Mouse (Mus musculus) embryonic stem cell, embryonic (primary cell): ENCODE data around the gene Gm10282.

Source experiments
- CTCF ChIA-PET, 4 experiments: fragments of 300-600 bp in 2 of 4; fragments of 350-600 bp in 2 of 4; sonication (Branson Sonifier 250); formaldehyde crosslinking; loops; one replicate each; lab custom pipeline; 2022; ENCODE audit warnings: inconsistent platforms in 2 of 4; lab: Charles Lee
- POLR2A ChIA-PET, 4 experiments: fragments of 300-600 bp in 2 of 4; fragments of 350-600 bp in 2 of 4; sonication (Branson Sonifier 250); formaldehyde crosslinking; loops; one replicate each; lab custom pipeline; 2022; ENCODE audit warnings: antibody characterized with exemption in 4 of 4, inconsistent platforms in 1 of 4; lab: Charles Lee

The Gm10282 gene

DNA sequence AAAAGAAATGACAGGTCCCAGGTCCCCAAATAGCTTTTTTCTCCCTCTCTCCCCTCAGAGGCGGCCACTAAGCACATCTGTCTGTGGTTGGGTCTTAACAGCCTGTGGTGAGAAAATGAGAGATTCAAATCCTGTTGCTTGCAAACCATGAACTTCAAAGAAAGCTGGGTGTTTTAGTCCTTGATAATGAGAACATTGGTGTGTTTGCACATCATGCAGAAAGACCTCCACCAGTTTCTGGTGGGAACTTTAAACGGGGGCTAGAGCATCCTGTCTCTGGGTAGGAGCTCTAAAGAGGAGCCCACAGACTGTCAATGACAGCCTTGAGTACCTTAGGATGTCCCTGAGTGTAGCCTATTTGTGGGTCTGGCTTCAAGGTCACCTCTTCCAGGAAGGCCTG is 14.0 kb downstream of the Gm10282 start:
- POLR2A ChIA-PET: interaction anchor here in 3 of 4 experiments (0.6 to 14.3 kb wide), 28 partner anchors 10 to 75 kb away, joined by 3 to 277 read pairs (median 6); partner anchors contain the start of genes Klf2 (in 3 of the 3) and Gm10282 (in 1 of the 3)
- CTCF ChIA-PET: interaction anchor here (0.5 to 4.4 kb wide), 4 partner anchors 18 to 91 kb away, joined by 3 to 25 read pairs (median 11); no protein-coding TSS in a partner anchor

DNA sequence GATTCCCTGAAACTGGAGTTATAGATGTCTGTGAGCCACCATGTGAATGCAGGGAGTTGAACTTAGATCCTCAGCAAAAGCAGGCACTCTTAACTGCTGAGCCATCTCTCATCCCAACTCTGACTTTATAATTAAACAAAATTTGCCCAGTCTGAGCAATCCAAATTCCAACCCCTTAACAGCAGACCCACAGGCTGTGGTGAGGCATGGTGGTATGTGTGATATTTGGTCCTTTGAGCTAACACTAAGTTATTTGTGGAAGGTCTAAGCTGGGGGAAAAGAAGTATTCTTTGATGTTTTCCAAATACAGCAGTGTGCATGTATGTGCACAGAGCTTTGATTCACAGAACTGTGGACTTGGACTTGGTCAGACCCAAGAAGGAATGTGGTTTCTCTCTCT is 16.0 kb downstream of the Gm10282 start:
- POLR2A ChIA-PET: interaction anchor here (0.6 to 14.3 kb wide), 14 partner anchors 11 to 400 kb away, joined by 3 to 277 read pairs (median 5); partner anchors contain the start of gene Klf2 (in 1 of the 4)
- CTCF ChIA-PET: interaction anchor here (0.7 to 4.4 kb wide), 7 partner anchors 11 to 713 kb away, joined by 3 to 25 read pairs (median 5); no protein-coding TSS in a partner anchor

DNA sequence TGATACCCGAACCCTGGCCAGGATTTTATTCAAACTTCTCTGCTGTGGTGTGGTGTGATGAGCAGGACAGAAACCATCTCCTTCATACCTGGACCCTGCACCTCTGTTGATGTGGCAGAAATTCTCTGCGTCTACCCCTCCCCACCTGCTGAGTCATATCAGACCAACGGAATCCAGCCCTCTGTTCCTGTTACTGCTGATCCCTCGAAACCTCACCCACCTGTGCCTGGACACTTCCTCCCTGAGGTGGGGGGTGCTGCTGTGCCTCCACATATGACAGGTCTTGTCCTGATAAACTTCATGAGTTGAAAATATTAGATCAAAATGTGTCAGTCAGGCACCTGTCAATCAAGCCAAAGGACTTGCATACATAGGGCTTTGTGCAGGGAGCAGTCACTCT is 19.8 kb downstream of the Gm10282 start:
- CTCF ChIA-PET: interaction anchor here in 2 of 4 experiments (1.0 to 2.4 kb wide), 2 partner anchors 12 to 13 kb away, joined by 4 to 6 read pairs; no protein-coding TSS in a partner anchor
- POLR2A ChIA-PET: interaction anchor here in 2 of 4 experiments (0.5 to 14.3 kb wide), 7 partner anchors 13 to 536 kb away, joined by 3 to 277 read pairs (median 5); partner anchors contain the start of gene Klf2 (in 2 of the 2)

DNA sequence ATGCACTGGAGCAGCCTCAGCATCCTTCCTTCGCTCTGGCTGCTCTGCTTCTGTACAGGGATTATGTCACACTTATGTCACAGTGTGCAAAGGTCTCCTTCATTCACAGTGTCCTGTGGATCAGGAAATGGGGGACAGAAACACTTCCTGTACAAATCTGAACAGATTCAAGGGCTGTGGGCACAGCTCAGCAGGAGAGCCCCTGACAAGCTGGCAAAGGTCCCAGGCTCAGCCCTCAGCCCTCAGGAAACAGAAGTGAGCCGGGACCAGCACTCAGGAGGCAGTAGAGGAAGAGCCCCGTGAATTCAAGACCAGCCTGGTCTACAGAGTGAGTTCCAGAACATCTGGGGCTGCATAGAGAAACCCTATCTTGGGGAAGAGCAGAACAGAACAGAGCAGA is 23.4 kb downstream of the Gm10282 start:
- ChIA-PET POLR2A (interaction anchor here in 2 of 4 experiments (0.6 to 4.3 kb wide), 5 partner anchors 9 to 268 kb away, joined by 3 to 23 read pairs (median 6); no protein-coding TSS in a partner anchor), CTCF (interaction anchor here in 1 of 4 experiments (0.9 kb wide), 1 partner anchor 9 kb away, joined by 5 read pairs; no protein-coding TSS in a partner anchor)

DNA sequence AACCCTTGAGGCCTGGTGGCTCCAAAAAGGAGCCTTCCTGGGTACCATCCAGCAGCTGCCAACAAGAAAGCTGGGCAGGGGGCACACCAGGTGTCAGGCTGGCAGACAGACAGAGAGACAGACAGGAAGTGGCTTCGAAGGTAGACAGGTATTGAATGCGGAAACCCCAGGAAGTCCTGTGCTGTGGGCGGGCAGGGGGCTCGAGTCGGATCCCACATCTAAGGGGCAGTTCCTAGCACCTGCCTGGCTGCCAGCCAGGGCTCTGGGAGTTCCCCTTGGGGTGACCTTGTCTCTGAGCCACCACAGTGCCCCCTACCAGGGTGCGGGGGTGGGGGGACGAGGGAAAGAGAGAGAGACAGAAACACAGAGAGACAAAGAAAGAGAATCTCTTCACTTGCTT is 25.9 kb downstream of the Gm10282 start:
- ChIA-PET CTCF (interaction anchor here in 2 of 4 experiments (0.6 to 1.9 kb wide), 4 partner anchors 16 to 428 kb away, joined by 3 to 10 read pairs (median 4); no protein-coding TSS in a partner anchor), POLR2A (interaction anchor here in 3 of 4 experiments (0.6 to 4.5 kb wide), 21 partner anchors 8 to 178 kb away, joined by 3 to 28 read pairs (median 8); partner anchors contain the start of gene Klf2 (in 2 of the 3))

- POLR2A ChIA-PET: interaction anchor here (0.6 to 4.5 kb wide), 26 partner anchors 7 to 403 kb away, joined by 3 to 28 read pairs (median 4); partner anchors contain the start of gene Klf2 (in 3 of the 4)
- CTCF ChIA-PET: interaction anchor here in 1 of 4 experiments (0.6 kb wide), 1 partner anchor 622 kb away, joined by 6 read pairs; no protein-coding TSS in a partner anchor
Observed at GRCm38 (mm10) chr8:72277244-72277643, 27.8 kb downstream of the Gm10282 start.

- CTCF ChIA-PET: interaction anchor here in 2 of 4 experiments (0.9 to 4.6 kb wide), 7 partner anchors 12 to 93 kb away, joined by 3 to 25 read pairs (median 7); no protein-coding TSS in a partner anchor
- POLR2A ChIA-PET: interaction anchor here (0.7 to 11.4 kb wide), 21 partner anchors 11 to 305 kb away, joined by 3 to 555 read pairs (median 31); partner anchors contain the start of genes Klf2 (in 3 of the 4) and Ap1m1 (in 1 of the 4)
Observed at GRCm38 (mm10) chr8:72273807-72274206, 31.3 kb downstream of the Gm10282 start.

- CTCF ChIA-PET: interaction anchor here (0.6 to 4.6 kb wide), 46 partner anchors 10 to 116 kb away, joined by 3 to 25 read pairs (median 4); partner anchors contain the start of genes Ap1m1 (in 2 of the 4), Klf2 (in 2 of the 4) and Fam32a (in 1 of the 4)
- POLR2A ChIA-PET: interaction anchor here (0.5 to 11.4 kb wide), 54 partner anchors 7 to 638 kb away, joined by 3 to 555 read pairs (median 7); partner anchors contain the start of genes Klf2 (in 3 of the 4) and Ap1m1 (in 2 of the 4)
Observed at GRCm38 (mm10) chr8:72273111-72273770, 31.8 kb downstream of the Gm10282 start.

DNA sequence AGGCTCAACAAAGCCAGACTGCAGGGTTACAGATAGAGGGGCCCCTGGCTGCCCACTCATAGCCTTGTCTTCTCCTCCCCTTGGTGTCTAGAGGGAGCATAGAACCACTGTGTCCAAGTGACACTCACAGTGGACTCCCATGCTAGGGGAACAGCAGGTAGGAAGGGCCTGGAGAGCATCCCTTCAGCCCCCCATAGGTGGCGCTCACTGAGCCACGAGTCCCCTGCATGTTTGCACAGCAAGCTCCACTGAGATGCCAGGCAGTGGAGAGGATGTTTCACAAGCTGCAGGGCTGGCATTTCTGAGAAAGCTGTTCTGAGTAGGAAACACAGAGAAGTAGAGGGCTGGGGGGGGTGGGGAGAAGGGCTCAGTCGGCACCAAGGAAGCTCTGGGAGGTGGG is 32.7 kb downstream of the Gm10282 start:
- CTCF ChIA-PET: interaction anchor here (0.5 to 4.6 kb wide), 67 partner anchors 9 to 277 kb away, joined by 3 to 25 read pairs (median 4); partner anchors contain the start of genes Ap1m1 (in 2 of the 4), Klf2 (in 2 of the 4), Fam32a (in 1 of the 4) and Gm10282 (in 1 of the 4)
- POLR2A ChIA-PET: interaction anchor here (0.6 to 11.4 kb wide), 74 partner anchors 7 to 602 kb away, joined by 3 to 555 read pairs (median 6); partner anchors contain the start of genes Klf2 (in 3 of the 4) and Ap1m1 (in 1 of the 4)

- CTCF ChIA-PET: interaction anchor here (0.6 to 4.6 kb wide), 38 partner anchors 10 to 117 kb away, joined by 3 to 25 read pairs (median 4); partner anchors contain the start of genes Ap1m1 (in 1 of the 4), Fam32a (in 1 of the 4), Hsh2d (in 1 of the 4) and Klf2 (in 1 of the 4)
Observed at GRCm38 (mm10) chr8:72271691-72272090, 33.4 kb downstream of the Gm10282 start.

DNA sequence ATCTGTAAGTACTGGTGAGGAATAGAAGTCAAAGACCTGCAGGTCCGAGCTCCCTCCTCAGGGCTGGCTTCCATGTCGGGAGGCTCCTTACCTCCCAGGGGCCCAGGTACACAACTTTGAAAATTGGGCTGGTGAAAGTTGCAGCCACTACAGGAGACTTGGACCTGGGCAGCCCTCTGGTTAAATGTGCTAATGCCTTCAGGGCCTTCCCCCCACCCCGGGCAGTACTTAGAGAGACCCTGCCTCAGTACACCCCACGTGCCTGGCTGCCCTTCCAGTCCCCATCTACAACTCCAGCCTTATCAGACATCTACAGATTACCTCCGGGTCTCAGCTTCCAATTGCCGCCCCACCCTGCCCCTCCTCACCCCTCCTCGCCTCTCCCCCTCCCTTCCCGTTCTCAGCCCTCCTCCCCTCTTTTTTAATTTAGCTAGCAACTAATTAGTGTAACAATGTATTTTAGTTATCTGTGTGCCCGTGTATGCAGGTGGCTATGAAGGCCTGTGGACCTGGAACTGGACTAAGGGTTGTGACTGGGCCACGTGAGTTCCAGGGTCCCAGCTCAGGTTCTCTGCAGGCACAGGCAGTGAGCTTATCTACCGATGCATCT is 33.9 kb downstream of the Gm10282 start:
- ChIA-PET POLR2A (interaction anchor here (0.5 to 11.4 kb wide), 90 partner anchors 7 to 1061 kb away, joined by 3 to 555 read pairs (median 5); partner anchors contain the start of genes Klf2 (in 4 of the 4), Ap1m1 (in 3 of the 4), Smim7 (in 1 of the 4) and Tpm4 (in 1 of the 4)), CTCF (interaction anchor here (0.5 to 4.6 kb wide), 35 partner anchors 10 to 194 kb away, joined by 3 to 25 read pairs (median 4); partner anchors contain the start of genes Ap1m1 (in 1 of the 4), Hsh2d (in 1 of the 4) and Klf2 (in 1 of the 4))

More at GRCm38 (mm10) chr8:72271691-72272090, 33.4 kb downstream of the Gm10282 start:
- POLR2A ChIA-PET: interaction anchor here (0.5 to 11.4 kb wide), 87 partner anchors 8 to 1061 kb away, joined by 3 to 555 read pairs (median 5); partner anchors contain the start of genes Klf2 (in 4 of the 4), Ap1m1 (in 3 of the 4), Smim7 (in 1 of the 4) and Tpm4 (in 1 of the 4)

GRCm38 (mm10) chr8:72270606-72271005 is 34.5 kb downstream of the Gm10282 start:
- CTCF ChIA-PET: interaction anchor here (0.6 to 4.6 kb wide), 14 partner anchors 9 to 95 kb away, joined by 3 to 25 read pairs (median 4); partner anchors contain the start of genes Ap1m1 (in 1 of the 4) and Hsh2d (in 1 of the 4)

DNA sequence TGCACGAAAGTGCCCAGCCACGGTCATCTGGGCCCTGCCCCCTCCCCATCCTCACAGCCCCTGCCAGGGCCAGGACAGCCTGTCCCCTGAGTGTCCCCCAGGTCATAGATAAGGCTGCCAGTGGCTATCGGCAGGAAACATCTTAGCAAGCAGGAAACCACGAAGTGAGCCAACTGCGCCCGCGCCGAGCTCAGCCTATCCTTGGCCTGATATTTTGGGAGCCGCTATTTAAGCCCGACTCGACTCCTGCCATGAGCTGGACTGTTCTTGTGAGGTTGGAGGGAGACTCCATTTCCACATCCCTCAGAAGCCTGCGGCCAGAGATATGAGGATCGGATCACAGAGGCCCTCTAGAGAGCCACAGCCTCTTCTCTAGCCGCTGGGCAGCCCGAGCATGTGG is 36.7 kb downstream of the Gm10282 start:
- CTCF ChIA-PET: interaction anchor here in 3 of 4 experiments (0.6 to 1.6 kb wide), 9 partner anchors 11 to 272 kb away, joined by 3 to 5 read pairs (median 3); partner anchors contain the start of genes Ap1m1 (in 1 of the 3), Fam32a (in 1 of the 3) and Klf2 (in 1 of the 3)
- POLR2A ChIA-PET: interaction anchor here in 3 of 4 experiments (0.6 to 11.4 kb wide), 51 partner anchors 10 to 316 kb away, joined by 3 to 555 read pairs (median 5); partner anchors contain the start of genes Klf2 (in 3 of the 3), 1700030K09Rik (in 1 of the 3), Ap1m1 (in 1 of the 3) and Calr3 (in 1 of the 3)

More at GRCm38 (mm10) chr8:72270606-72271005, 34.5 kb downstream of the Gm10282 start:
- POLR2A ChIA-PET: interaction anchor here (0.6 to 11.4 kb wide), 55 partner anchors 9 to 394 kb away, joined by 3 to 555 read pairs (median 6); partner anchors contain the start of genes Ap1m1 (in 3 of the 4) and Klf2 (in 3 of the 4)

DNA sequence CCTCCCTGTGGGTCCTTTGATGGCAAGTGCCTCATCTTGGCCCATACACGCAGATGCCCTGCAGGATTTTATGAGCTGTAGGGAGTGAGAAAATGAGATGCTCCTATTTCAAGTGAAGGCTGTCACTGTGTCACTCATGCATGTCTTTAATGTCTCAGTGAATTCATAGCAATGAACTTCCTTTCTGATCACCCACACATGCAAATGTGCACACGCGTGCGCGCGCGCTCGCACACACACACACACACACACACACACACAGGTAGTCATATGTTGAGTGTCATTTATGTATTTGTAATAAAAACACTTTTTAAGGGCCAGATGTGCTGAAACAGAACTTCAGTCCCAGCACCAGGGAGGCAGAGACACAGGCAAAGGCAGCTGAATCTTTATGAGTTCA is 38.0 kb downstream of the Gm10282 start:
- POLR2A ChIA-PET: interaction anchor here in 3 of 4 experiments (0.5 to 11.4 kb wide), 19 partner anchors 10 to 96 kb away, joined by 3 to 555 read pairs (median 4); partner anchors contain the start of gene Klf2 (in 2 of the 3)
- CTCF ChIA-PET: interaction anchor here in 1 of 4 experiments (1.6 kb wide), 1 partner anchor 99 kb away, joined by 3 read pairs; no protein-coding TSS in a partner anchor

DNA sequence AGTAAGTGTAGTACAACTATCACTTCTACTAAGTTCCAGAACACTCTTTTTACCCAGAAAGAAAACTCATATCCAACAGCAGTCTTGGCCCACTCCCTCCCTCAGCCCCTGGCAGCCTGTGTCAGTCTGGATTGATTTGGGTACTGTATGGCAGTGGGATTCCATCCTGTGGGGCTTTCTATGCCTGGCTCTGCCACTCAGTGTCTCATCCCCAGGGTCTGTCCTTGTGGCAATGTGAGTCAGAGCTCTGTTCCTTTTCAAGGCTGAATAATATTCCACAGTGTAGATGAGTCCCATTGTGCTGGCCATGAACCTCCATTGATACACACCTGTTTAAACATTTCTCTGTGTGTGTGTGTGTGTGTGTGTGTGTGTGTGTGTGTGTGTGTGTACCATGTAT is 38.4 kb downstream of the Gm10282 start:
- ChIA-PET POLR2A (interaction anchor here (0.5 to 11.4 kb wide), 23 partner anchors 11 to 191 kb away, joined by 3 to 555 read pairs (median 4); partner anchors contain the start of gene Klf2 (in 2 of the 4)), CTCF (interaction anchor here in 1 of 4 experiments (1.6 kb wide), 1 partner anchor 99 kb away, joined by 3 read pairs; no protein-coding TSS in a partner anchor)

GRCm38 (mm10) chr8:72265342-72265741 is 39.7 kb downstream of the Gm10282 start:
- CTCF ChIA-PET: interaction anchor here in 2 of 4 experiments (0.6 to 0.7 kb wide), 2 partner anchors 84 to 100 kb away, joined by 3 read pairs; no protein-coding TSS in a partner anchor
- POLR2A ChIA-PET: interaction anchor here in 3 of 4 experiments (0.6 to 11.4 kb wide), 39 partner anchors 10 to 390 kb away, joined by 3 to 555 read pairs (median 5); partner anchors contain the start of genes Klf2 (in 3 of the 3), Ap1m1 (in 2 of the 3), Eps15l1 (in 1 of the 3) and Fam32a (in 1 of the 3)
